In the genomic region with DNA sequence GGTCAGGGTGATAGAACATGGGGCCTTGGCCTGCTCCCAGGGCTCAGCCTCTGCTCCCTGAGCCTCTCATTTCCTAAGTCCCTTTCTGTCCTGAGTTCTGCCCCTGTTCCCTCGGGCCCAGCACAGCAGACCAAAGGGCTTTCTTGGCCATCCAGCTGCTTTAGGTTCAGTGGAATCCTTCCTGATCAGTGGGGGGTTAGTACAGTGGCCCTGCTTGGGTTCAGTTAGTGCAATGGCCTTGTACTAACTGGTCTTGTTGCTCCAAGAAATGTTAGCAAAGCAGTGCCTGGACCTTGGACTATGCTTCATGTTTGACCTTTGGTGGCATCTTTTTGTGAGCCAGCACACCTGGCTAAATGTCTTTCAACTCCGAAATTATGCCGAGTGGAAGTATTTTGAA, we compare ENCODE assay signal across 15 mouse cellular contexts.
A peak's percentile ranks its signal among the peaks of the same experiment; 100 is the strongest.
DNase-seq lines count a peak whose midpoint lies in the region; ATAC-seq lines count a peak whose summit lies in the region.
"Had no signal": no experiment of that assay in that cellular context is flagged by ENCODE, and none has a peak within 500 bp of the region (broad histone marks: within the 10 kb centered on the region; RNA-seq: fewer than 3 reads in every experiment).

No protein-coding gene starts in this region.

- intact Hi-C loops in heart, postnatal 36 days (cut with DNase I), result no loop called here
- intact Hi-C loops in gastrocnemius, postnatal 36 days (cut with DNase I), result no loop called here

- no peak overlapping the region for H3K4me3 ChIP-seq in heart, embryonic 10.5 days
- H3K4me3 ChIP-seq in neural tube, embryonic 12.5 days, result no peak overlapping the region
- no peak overlapping the region for H3K4me3 ChIP-seq in kidney, embryonic 15.5 days (replicated peaks)
- H3K4me3 ChIP-seq: embryonic facial prominence, embryonic 13.5 days; left cerebral cortex, adult 2 months; midbrain, embryonic 10.5 days had no signal

- H3K4me1 ChIP-seq in heart, embryonic 10.5 days, result peaks cover 45% of the 10 kb centered on the region
- H3K4me1 ChIP-seq in neural tube, embryonic 12.5 days, result peaks cover 62% of the 10 kb centered on the region
- peaks cover 31% of the 10 kb centered on the region for H3K4me1 ChIP-seq in kidney, embryonic 15.5 days

- no peak for DNase-seq in heart, embryonic 10.5 days (ENCODE audit: low spot score)
- DNase-seq in heart, postnatal 36 days, result no peak
- no peak for DNase-seq in neural tube, embryonic 10.5 days (ENCODE audit: extremely low spot score, low spot score)
- no peak for DNase-seq in ovary, postnatal 14 days (ENCODE audit: low spot score)
- DNase-seq in gastrocnemius, postnatal 36 days, result no peak
- no peak for DNase-seq in natural killer cell, adult 2 months (ENCODE audit: low spot score in 2 of 2)
- DNase-seq: cerebellum, adult 11-12 months; gastrocnemius, postnatal 10 days; retina, postnatal 1 day had no signal

- H3K27ac ChIP-seq in heart, embryonic 10.5 days, result peak overlapping the region; percentile 84
- peak overlapping the region; percentile 67 for H3K27ac ChIP-seq in neural tube, embryonic 12.5 days
- peak overlapping the region; percentile 82 for H3K27ac ChIP-seq in kidney, embryonic 15.5 days
- H3K27ac ChIP-seq: left cerebral cortex, adult 2 months; midbrain, embryonic 10.5 days had no signal

- H3K36me3 ChIP-seq in heart, embryonic 10.5 days, result no peaks in the 10 kb centered on the region
- no peaks in the 10 kb centered on the region for H3K36me3 ChIP-seq in neural tube, embryonic 12.5 days
- H3K36me3 ChIP-seq in kidney, embryonic 15.5 days, result no peaks in the 10 kb centered on the region
- H3K36me3 ChIP-seq: embryonic facial prominence, embryonic 13.5 days; midbrain, embryonic 10.5 days had no signal

- 67% methylated on average over 3 of the region's 3 CpGs for WGBS in heart, embryonic 10.5 days
- WGBS in neural tube, embryonic 12.5 days, result 57% methylated on average over 3 of the region's 3 CpGs
- WGBS in kidney, embryonic 15.5 days, result 62% methylated on average over 3 of the region's 3 CpGs

- no peak overlapping the region for H3K9ac ChIP-seq in neural tube, embryonic 12.5 days
- no peak overlapping the region for H3K9ac ChIP-seq in kidney, embryonic 15.5 days
- H3K9ac ChIP-seq: embryonic facial prominence, embryonic 13.5 days had no signal

- peak overlapping the region; percentile 46 for H3K4me2 ChIP-seq in neural tube, embryonic 12.5 days (replicated peaks)
- no peak overlapping the region for H3K4me2 ChIP-seq in kidney, embryonic 15.5 days
- H3K4me2 ChIP-seq: embryonic facial prominence, embryonic 13.5 days had no signal

- no peaks in the 10 kb centered on the region for H3K27me3 ChIP-seq in heart, embryonic 10.5 days (ENCODE audit: insufficient read depth, poor library complexity, severe bottlenecking)
- no peaks in the 10 kb centered on the region; the same call in 1 of the 2 replicates for H3K27me3 ChIP-seq in neural tube, embryonic 12.5 days (replicated peaks)
- peaks cover 43% of the 10 kb centered on the region for H3K27me3 ChIP-seq in kidney, embryonic 15.5 days
- H3K27me3 ChIP-seq: embryonic facial prominence, embryonic 13.5 days had no signal

- no peaks in the 10 kb centered on the region for H3K9me3 ChIP-seq in heart, embryonic 10.5 days
- H3K9me3 ChIP-seq in neural tube, embryonic 12.5 days, result no peaks in the 10 kb centered on the region
- H3K9me3 ChIP-seq in kidney, embryonic 15.5 days (replicated peaks), result no peaks in the 10 kb centered on the region
- H3K9me3 ChIP-seq: embryonic facial prominence, embryonic 13.5 days; midbrain, embryonic 10.5 days had no signal

- ATAC-seq in neural tube, embryonic 12.5 days (ENCODE audit: low FRiP score, low read depth), result no peak
- no peak for ATAC-seq in kidney, embryonic 15.5 days (replicated peaks; ENCODE audit: low FRiP score)
- ATAC-seq: CD4-positive, CD25-positive, alpha-beta regulatory T cell, adult 4 months had no signal
